In genomic region chr8:4372657-4373056, GRCm38 (mm10) we compare ENCODE assay signal across 12 mouse cellular contexts. TPM values are rescaled to one million over a fixed set of nuclear protein-coding genes. Genes with fewer than 3 reads are reported as not detected.
DNase-seq lines count a peak whose midpoint lies in the region; ATAC-seq and TF ChIP-seq lines count a peak whose summit lies in the region.
"Had no signal": no experiment of that assay in that cellular context is flagged by ENCODE, and none has a peak within 500 bp of the region (broad histone marks: within the 10 kb centered on the region; RNA-seq: fewer than 3 reads in every experiment).

No protein-coding gene starts in this region.

- no peaks in the 10 kb centered on the region for H3K79me2 ChIP-seq in CH12.LX (replicated peaks; ENCODE audit: control insufficient read depth, extremely low read depth, insufficient read depth, poor library complexity, severe bottlenecking)

- no peak for TF ChIP-seq POLR2A in CH12.LX (IDR thresholded peaks at IDR 0.05; ENCODE audit: low read depth, low read length)

- TF ChIP-seq RAD21 in CH12.LX (IDR thresholded peaks at IDR 0.05; ENCODE audit: low read depth, low read length): peak; percentile 52

- no peak overlapping the region for H3K4me3 ChIP-seq in kidney, postnatal 0 days (replicated peaks; ENCODE audit: low read depth, low read length)
- no peak overlapping the region for H3K4me3 ChIP-seq in kidney, embryonic 14.5 days (ENCODE audit: low read length)
- no peak overlapping the region for H3K4me3 ChIP-seq in CH12.LX (replicated peaks in 1 of 3; ENCODE audit: low read depth in 2 of 3, low read length in 2 of 3, poor library complexity in 1 of 3)
- H3K4me3 ChIP-seq: heart, embryonic 13.5 days had no signal

- TF ChIP-seq EP300 in CH12.LX (IDR thresholded peaks at IDR 0.05; ENCODE audit: low read length): no peak

- H3K9me3 ChIP-seq in kidney, postnatal 0 days (replicated peaks; ENCODE audit: low read length): no peaks in the 10 kb centered on the region
- H3K9me3 ChIP-seq in kidney, embryonic 14.5 days (ENCODE audit: control insufficient read depth, low read length): no peaks in the 10 kb centered on the region
- no peaks in the 10 kb centered on the region for H3K9me3 ChIP-seq in CH12.LX (replicated peaks; ENCODE audit: low read length)

- peak; percentile 61 for TF ChIP-seq CTCF in kidney, postnatal 0 days (IDR thresholded peaks at IDR 0.05; ENCODE audit: low read depth)
- TF ChIP-seq CTCF in CH12.LX (conservative IDR thresholded peaks at IDR 0.05 in 1 of 2, IDR thresholded peaks at IDR 0.05 in 1 of 2; ENCODE audit: low read depth in 2 of 2, low read length in 2 of 2): peak in 1 of 2 experiments; percentile 69; a peak in 2 of 4 replicates

- H3K27me3 ChIP-seq in kidney, postnatal 0 days (ENCODE audit: insufficient read depth, low read length): no peaks in the 10 kb centered on the region
- H3K27me3 ChIP-seq in kidney, embryonic 14.5 days (ENCODE audit: control insufficient read depth, insufficient read depth, low read length): no peaks in the 10 kb centered on the region
- no peaks in the 10 kb centered on the region for H3K27me3 ChIP-seq in CH12.LX (replicated peaks)
- H3K27me3 ChIP-seq: heart, embryonic 13.5 days had no signal

- WGBS in kidney, postnatal 0 days: 76% methylated on average over 2 of the region's 2 CpGs
- 81% methylated on average over 2 of the region's 2 CpGs for WGBS in kidney, embryonic 14.5 days

- no peak for ATAC-seq in kidney, postnatal 0 days (replicated peaks; ENCODE audit: low FRiP score, low read depth)
- ATAC-seq in kidney, embryonic 14.5 days (ENCODE audit: low FRiP score, low TSS enrichment): no peak
- ATAC-seq: intestine, embryonic 16.5 days had no signal

- in situ Hi-C loops in CH12.LX (cut with MboI; ENCODE audit: low pct_ligation_motif_present, low pct_unique_long_range_greater_than_20kb, low sequenced_read_pairs): loop anchor here (25.0 kb wide), 1 partner anchor 660 kb away; the partner anchor contains the start of gene Clec4g

- no peaks in the 10 kb centered on the region for H3K36me3 ChIP-seq in kidney, postnatal 0 days (ENCODE audit: insufficient read depth, low read length)
- H3K36me3 ChIP-seq in kidney, embryonic 14.5 days (ENCODE audit: control insufficient read depth, insufficient read depth, low read length): no peaks in the 10 kb centered on the region
- H3K36me3 ChIP-seq in CH12.LX (replicated peaks in 1 of 2; ENCODE audit: control insufficient read depth in 1 of 2, insufficient read depth in 1 of 2, low read length in 1 of 2): no peaks in the 10 kb centered on the region
- H3K36me3 ChIP-seq: heart, embryonic 13.5 days had no signal

- dilution Hi-C loops in CH12.LX (cut with MboI; ENCODE audit: extremely low pct_ligation_motif_present, extremely low pct_unique_long_range_greater_than_20kb, low sequenced_read_pairs): no loop called here

- H3K4me2 ChIP-seq in kidney, postnatal 0 days (ENCODE audit: low read length): no peak overlapping the region
- no peak overlapping the region for H3K4me2 ChIP-seq in kidney, embryonic 14.5 days (replicated peaks; ENCODE audit: low read depth, low read length)
- H3K4me2 ChIP-seq in CH12.LX (ENCODE audit: insufficient read depth, low read depth, poor library complexity, severe bottlenecking): no peak overlapping the region
- H3K4me2 ChIP-seq: heart, embryonic 13.5 days had no signal

- H3K4me1 ChIP-seq in kidney, postnatal 0 days (replicated peaks; ENCODE audit: insufficient read depth, low read length): no peaks in the 10 kb centered on the region
- no peaks in the 10 kb centered on the region for H3K4me1 ChIP-seq in kidney, embryonic 14.5 days (ENCODE audit: control insufficient read depth, insufficient read depth, low read length)
- peaks cover 0 to 8% of the 10 kb centered on the region in 2 experiments; a peak in 1 of 4 replicates for H3K4me1 ChIP-seq in CH12.LX (ENCODE audit: control insufficient read depth in 1 of 2, insufficient read depth in 2 of 2)
- H3K4me1 ChIP-seq: heart, embryonic 13.5 days had no signal

- H3K9ac ChIP-seq in kidney, postnatal 0 days (ENCODE audit: low read depth, low read length): no peak overlapping the region
- H3K9ac ChIP-seq in kidney, embryonic 14.5 days (ENCODE audit: low read depth, low read length): no peak overlapping the region
- no peak overlapping the region for H3K9ac ChIP-seq in CH12.LX (ENCODE audit: insufficient read depth, low read depth)
- H3K9ac ChIP-seq: heart, embryonic 13.5 days had no signal

- no peak overlapping the region for H3K27ac ChIP-seq in kidney, postnatal 0 days
- no peak overlapping the region for H3K27ac ChIP-seq in kidney, embryonic 14.5 days (ENCODE audit: low read depth, low read length)
- no peak overlapping the region for H3K27ac ChIP-seq in CH12.LX (ENCODE audit: insufficient read depth, low read depth)
- H3K27ac ChIP-seq: heart, embryonic 13.5 days had no signal

- peak; percentile 16 for DNase-seq in kidney, postnatal 0 days (ENCODE audit: low spot score)
- DNase-seq in 416B (ENCODE audit: low read depth): peak; percentile 58
- peak; percentile 15 for DNase-seq in CH12.LX (ENCODE audit: extremely low read depth)
- DNase-seq in embryo, embryonic 10.5 days (ENCODE audit: low spot score): peak; percentile 23
- DNase-seq in yolk sac, embryonic 10.5 days (ENCODE audit: low spot score): no peak
- DNase-seq in layer of hippocampus, adult 9-10 months (ENCODE audit: low spot score): no peak
- DNase-seq: cerebellum, adult 9-11 months; left cerebral cortex, postnatal 4 days; thymus, postnatal 36 days had no signal

TF ChIP-seq in CH12.LX, 34 proteins besides CTCF, POLR2A, EP300 and RAD21:
- peak; percentile 94 for TF ChIP-seq ZNF384 (IDR thresholded peaks at IDR 0.05; ENCODE audit: low read depth, low read length)
- no peak for TF ChIP-seq JUND (conservative IDR thresholded peaks at IDR 0.05; ENCODE audit: low read depth, low read length)
- TF ChIP-seq ZC3H11A (IDR thresholded peaks at IDR 0.05; ENCODE audit: low read depth, low read length): no peak
- TF ChIP-seq SMC3 (IDR thresholded peaks at IDR 0.05; ENCODE audit: low read depth, low read length): peak; percentile 56

RNA-seq across cellular contexts. Expression of gene Elavl1, which starts 47.4 kb away (rescaled TPM):
- 162 and 180 TPM in 2 replicates for polyA plus RNA-seq in kidney, postnatal 0 days (2015; fragmentation: Nextera tagmentation; extraction: Ambion mirVana)
- polyA plus RNA-seq in kidney, embryonic 14.5 days (2014; fragmentation: Nextera tagmentation; extraction: Ambion mirVana): 201 and 312 TPM in 2 replicates
- 55.8 and 76.9 TPM in 2 replicates for total RNA-seq in CH12.LX (2012; rRNA removed)
- total RNA-seq in CH12.LX (2014; rRNA removed): 110 and 112 TPM in 2 replicates
- polyA plus RNA-seq in CH12.LX (2012; ENCODE audit: insufficient read length, low read depth): 67.1 and 76.4 TPM in 2 replicates

RNA-seq across cellular contexts. Expression of gene Ccl25, which starts 47.6 kb away (rescaled TPM):
- 10.0 and 10.4 TPM in 2 replicates for polyA plus RNA-seq in kidney, postnatal 0 days (2015; fragmentation: Nextera tagmentation; extraction: Ambion mirVana)
- 14.7 and 17.2 TPM in 2 replicates for polyA plus RNA-seq in kidney, embryonic 14.5 days (2014; fragmentation: Nextera tagmentation; extraction: Ambion mirVana)
- total RNA-seq in CH12.LX (2012; rRNA removed): 4.6 and 4.9 TPM in 2 replicates
- 5.4 and 5.7 TPM in 2 replicates for total RNA-seq in CH12.LX (2014; rRNA removed)
- polyA plus RNA-seq in CH12.LX (2012; ENCODE audit: insufficient read length, low read depth): 5.6 and 6.0 TPM in 2 replicates

Comparison
In these comparisons a context has a peak if more than half of its experiments do, and no peak if none do; other contexts are left out.
1. DNase-seq: peak in kidney, postnatal 0 days (single experiment), 416B (single experiment), CH12.LX (single experiment) and embryo, embryonic 10.5 days (single experiment); none in yolk sac, embryonic 10.5 days (single experiment) and layer of hippocampus, adult 9-10 months (single experiment).